Mouse (Mus musculus) limb, embryonic 10.5 days (tissue): ENCODE data around the gene Pard6b. TPM values are rescaled to one million over a fixed set of nuclear protein-coding genes. Genes with fewer than 3 reads are reported as not detected.

ENCODE experiments used
- DNase-seq: peaks from one replicate; pipeline ENCODE4 v3.0.0-alpha.2; 2017; ENCODE audit warnings: low spot score
- H3K27ac ChIP-seq: fragments of 300-500 bp; sonication (generic); 2 replicates; pipeline ENCODE4 v1.5.1; 2016; ENCODE audit warnings: mild to moderate bottlenecking
- H3K27me3 ChIP-seq: fragments of 300-500 bp; sonication (generic); 2 replicates; pipeline ENCODE4 v1.6.1; 2016; ENCODE audit warnings: low read depth, mild to moderate bottlenecking; ENCODE audit not compliant: poor library complexity, severe bottlenecking
- H3K36me3 ChIP-seq: fragments of 300-500 bp; sonication (generic); 2 replicates; pipeline ENCODE4 v1.6.1; 2016; ENCODE audit warnings: mild to moderate bottlenecking, moderate library complexity
- H3K4me1 ChIP-seq: fragments of 300-500 bp; sonication (generic); 2 replicates; pipeline ENCODE4 v1.6.1; 2016
- H3K4me3 ChIP-seq: fragments of 300-500 bp; sonication (generic); 2 replicates; pipeline ENCODE4 v1.5.1; 2016; ENCODE audit warnings: mild to moderate bottlenecking, moderate library complexity
- H3K9me3 ChIP-seq: fragments of 300-500 bp; sonication (generic); replicated peaks from 2 replicates; pipeline ENCODE4 v1.6.1; 2016; ENCODE audit warnings: mild to moderate bottlenecking
- WGBS: fragments of 180-500 bp; shearing (Covaris S2); methylation state at CpG from one replicate; pipeline ENCODE4 v1.1.7; 2016; 5-methylcytosine and 5-hydroxymethylcytosine counted together
- polyA plus RNA-seq: library from polyadenylated mRNA; unstranded; fragments of >200 nt; fragmentation: Nextera tagmentation; extraction: Ambion mirVana; gene quantifications from 2 replicates; pipeline ENCODE4 v1.2.1, GENCODE M21; 2016

Gene Pard6b
- polyA plus RNA-seq, 1 experiment from 2014 or later = 6.0 TPM

GRCm38 (mm10) chr2:168086839-168087238 lies 6.0 kb downstream of the Pard6b start:
- Histone ChIP-seq H3K36me3 (no peaks in the 10 kb centered on the region), H3K4me1 (peaks cover 9% of the 10 kb centered on the region), H3K4me3 (no peak overlapping the region), H3K27me3 (peaks cover 23% of the 10 kb centered on the region), H3K9me3 (no peaks in the 10 kb centered on the region), H3K27ac (no peak overlapping the region)
- 74% methylated on average over 9 of the region's 9 CpGs for WGBS
- no peak for DNase-seq

DNA sequence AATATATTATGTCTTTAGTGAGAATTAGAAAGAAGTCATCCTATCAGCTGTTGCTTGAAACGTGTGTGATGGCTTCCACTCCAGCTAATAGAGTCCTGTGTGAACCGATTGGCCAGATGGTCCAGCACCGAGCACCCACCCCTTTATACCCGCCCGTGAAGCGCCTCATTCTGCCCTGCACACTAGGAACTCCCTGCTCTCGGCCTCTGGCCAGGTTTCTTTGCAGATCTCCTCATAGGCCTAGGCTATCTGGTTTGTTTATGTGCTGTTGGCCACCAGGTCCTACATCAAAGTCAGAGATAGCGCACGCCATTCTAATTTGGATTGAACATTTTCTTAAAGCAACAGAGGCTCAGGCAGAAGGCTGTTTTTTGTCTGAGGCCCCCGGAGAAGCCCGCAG lies 10.8 kb downstream of the Pard6b start:
- no peak overlapping the region for H3K4me3 ChIP-seq
- H3K4me1 ChIP-seq = peaks cover 3% of the 10 kb centered on the region; the same call in 1 of the 2 replicates
- no peaks in the 10 kb centered on the region for H3K36me3 ChIP-seq
- no peaks in the 10 kb centered on the region for H3K9me3 ChIP-seq
- DNase-seq = no peak
- 64% methylated on average over 11 of the region's 11 CpGs for WGBS
- H3K27ac ChIP-seq = no peak overlapping the region
- H3K27me3 ChIP-seq = no peaks in the 10 kb centered on the region

DNA sequence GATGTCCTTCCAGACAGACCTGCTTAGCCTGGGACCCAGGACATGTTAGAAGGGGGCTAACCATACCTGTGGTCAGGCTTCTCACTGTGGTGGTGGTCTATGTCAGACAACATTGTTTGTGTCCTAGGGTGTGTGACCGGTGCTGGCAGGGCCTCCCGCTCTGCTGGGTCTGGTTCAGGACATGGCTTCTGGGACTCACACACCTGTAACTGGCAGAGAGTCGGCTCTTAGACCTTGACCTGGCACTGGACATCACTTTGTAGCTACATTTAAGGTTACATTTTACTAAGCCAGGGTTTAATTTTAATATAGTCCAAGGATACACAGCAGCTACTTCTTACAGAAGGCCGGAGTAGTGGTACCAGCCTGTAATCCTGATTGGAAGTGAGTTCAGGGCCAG lies 12.3 kb downstream of the Pard6b start:
- DNase-seq = no peak
- H3K4me3 ChIP-seq = no peak overlapping the region
- H3K27ac ChIP-seq = no peak overlapping the region
- no peaks in the 10 kb centered on the region for H3K36me3 ChIP-seq
- H3K27me3 ChIP-seq = no peaks in the 10 kb centered on the region
- WGBS = 94% methylated on average over 4 of the region's 4 CpGs
- H3K9me3 ChIP-seq = no peaks in the 10 kb centered on the region
- H3K4me1 ChIP-seq = peaks cover 3% of the 10 kb centered on the region; the same call in 1 of the 2 replicates

GRCm38 (mm10) chr2:168095077-168095476 lies 14.3 kb downstream of the Pard6b start:
- H3K27me3 ChIP-seq = no peaks in the 10 kb centered on the region
- peak overlapping the region; percentile 27; the same call in 1 of the 2 replicates for H3K27ac ChIP-seq
- H3K4me3 ChIP-seq = no peak overlapping the region
- H3K9me3 ChIP-seq = no peaks in the 10 kb centered on the region
- peaks cover 13% of the 10 kb centered on the region for H3K36me3 ChIP-seq
- H3K4me1 ChIP-seq = peaks cover 3% of the 10 kb centered on the region; the same call in 1 of the 2 replicates
- no peak for DNase-seq
- WGBS = 89% methylated on average over 8 of the region's 8 CpGs

GRCm38 (mm10) chr2:168096487-168096886 lies 15.7 kb downstream of the Pard6b start:
- Histone ChIP-seq H3K4me3 (no peak overlapping the region), H3K9me3 (no peaks in the 10 kb centered on the region), H3K4me1 (peaks cover 3% of the 10 kb centered on the region; the same call in 1 of the 2 replicates), H3K27ac (no peak overlapping the region), H3K27me3 (no peaks in the 10 kb centered on the region), H3K36me3 (peaks cover 15% of the 10 kb centered on the region)
- 82% methylated on average over 3 of the region's 3 CpGs for WGBS
- no peak for DNase-seq

DNA sequence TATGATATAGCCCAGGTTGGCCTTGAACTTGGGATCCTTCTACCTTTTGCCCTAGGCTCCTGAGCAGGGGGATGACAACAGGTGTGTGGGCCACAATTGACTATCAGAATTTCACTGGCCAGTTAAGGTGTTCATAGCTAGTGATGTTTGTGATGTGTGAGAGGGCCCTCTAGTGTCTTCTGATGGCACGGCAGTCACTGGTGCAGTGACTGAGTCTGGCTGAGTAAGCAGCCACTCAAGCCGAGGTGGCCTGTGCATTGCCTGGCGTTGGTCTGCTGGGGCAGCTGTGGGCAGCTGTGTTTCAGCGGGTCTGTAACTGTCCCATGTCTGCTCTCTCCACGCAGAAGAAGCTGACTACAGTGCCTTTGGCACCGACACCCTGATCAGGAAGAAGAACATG lies 17.2 kb downstream of the Pard6b start:
- WGBS = 48% methylated on average over 6 of the region's 6 CpGs
- Histone ChIP-seq H3K36me3 (peaks cover 15% of the 10 kb centered on the region), H3K4me3 (no peak overlapping the region), H3K27ac (no peak overlapping the region), H3K9me3 (no peaks in the 10 kb centered on the region), H3K4me1 (peaks cover 3% of the 10 kb centered on the region; the same call in 1 of the 2 replicates), H3K27me3 (no peaks in the 10 kb centered on the region)
- peak; percentile 57 for DNase-seq

GRCm38 (mm10) chr2:168100008-168100407 lies 19.2 kb downstream of the Pard6b start:
- 91% methylated on average over 13 of the region's 13 CpGs for WGBS
- Histone ChIP-seq H3K27me3 (no peaks in the 10 kb centered on the region), H3K27ac (no peak overlapping the region), H3K36me3 (peaks cover 15% of the 10 kb centered on the region), H3K4me3 (no peak overlapping the region), H3K9me3 (no peaks in the 10 kb centered on the region), H3K4me1 (peaks cover 3% of the 10 kb centered on the region; the same call in 1 of the 2 replicates)
- no peak for DNase-seq

DNA sequence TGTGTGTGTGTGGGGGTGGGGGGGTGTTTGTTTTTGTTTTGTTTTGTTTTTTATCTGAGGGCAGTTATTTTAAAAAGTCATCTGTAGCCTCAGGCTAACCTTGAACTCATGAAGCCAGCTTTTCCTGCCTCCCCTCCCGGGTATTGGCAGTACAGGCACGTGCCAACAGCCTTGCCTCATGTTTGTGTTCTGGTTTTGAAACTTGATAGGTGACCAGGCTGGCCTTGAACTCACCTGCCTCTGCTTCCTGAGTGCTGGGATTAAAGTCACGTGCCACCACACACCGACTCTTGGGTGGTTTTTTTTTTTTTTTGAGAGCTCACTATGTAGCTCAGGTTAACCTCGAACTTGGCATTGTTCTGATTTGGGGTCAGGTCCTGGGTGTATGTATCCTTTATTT lies 21.0 kb downstream of the Pard6b start:
- peaks cover 15% of the 10 kb centered on the region for H3K36me3 ChIP-seq
- no peaks in the 10 kb centered on the region for H3K27me3 ChIP-seq
- H3K4me3 ChIP-seq = no peak overlapping the region
- H3K27ac ChIP-seq = no peak overlapping the region
- H3K4me1 ChIP-seq = peaks cover 1% of the 10 kb centered on the region
- no peak for DNase-seq
- no peaks in the 10 kb centered on the region for H3K9me3 ChIP-seq
- WGBS = 82% methylated on average over 5 of the region's 5 CpGs

DNA sequence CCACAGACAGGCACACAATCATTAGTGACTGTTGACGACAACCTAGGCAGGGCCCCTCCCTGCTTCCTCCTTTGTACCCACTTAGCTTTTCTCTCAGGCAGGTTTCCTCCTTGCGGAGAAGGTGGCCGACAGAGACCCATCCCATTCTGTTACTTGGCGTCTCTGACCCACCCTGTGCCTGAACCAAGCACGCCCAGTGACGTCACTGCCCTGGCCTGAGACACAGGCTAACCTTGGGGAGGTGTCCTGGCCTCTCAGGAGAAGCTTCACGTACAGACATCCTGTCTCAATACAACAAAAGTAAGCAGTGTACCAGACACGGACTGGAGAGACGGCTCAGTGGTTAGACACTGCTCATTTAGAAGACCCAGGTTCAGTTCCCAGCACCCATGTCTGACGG lies 22.5 kb downstream of the Pard6b start:
- Histone ChIP-seq H3K27me3 (no peaks in the 10 kb centered on the region), H3K27ac (no peak overlapping the region), H3K36me3 (peaks cover 13% of the 10 kb centered on the region), H3K9me3 (no peaks in the 10 kb centered on the region), H3K4me1 (peaks cover 4% of the 10 kb centered on the region), H3K4me3 (no peak overlapping the region)
- WGBS = 90% methylated on average over 10 of the region's 10 CpGs
- no peak for DNase-seq

GRCm38 (mm10) chr2:168104375-168105144 lies 23.8 kb downstream of the Pard6b start:
- Histone ChIP-seq H3K27ac (no peak overlapping the region), H3K4me1 (peaks cover 4% of the 10 kb centered on the region), H3K9me3 (no peaks in the 10 kb centered on the region), H3K4me3 (no peak overlapping the region), H3K36me3 (peaks cover 3% of the 10 kb centered on the region; the same call in 1 of the 2 replicates), H3K27me3 (no peaks in the 10 kb centered on the region)
- DNase-seq = no peak
- 87% methylated on average over 22 of the region's 22 CpGs for WGBS

GRCm38 (mm10) chr2:168105271-168105670 lies 24.5 kb downstream of the Pard6b start:
- Histone ChIP-seq H3K27ac (no peak overlapping the region), H3K4me3 (no peak overlapping the region), H3K36me3 (peaks cover under 1% of the 10 kb centered on the region; the same call in 1 of the 2 replicates), H3K27me3 (no peaks in the 10 kb centered on the region), H3K4me1 (peaks cover 4% of the 10 kb centered on the region), H3K9me3 (no peaks in the 10 kb centered on the region)
- 86% methylated on average over 8 of the region's 8 CpGs for WGBS
- DNase-seq = no peak

GRCm38 (mm10) chr2:168106701-168107178 lies 25.9 kb downstream of the Pard6b start:
- H3K4me3 ChIP-seq = no peak overlapping the region
- no peak overlapping the region for H3K27ac ChIP-seq

DNA sequence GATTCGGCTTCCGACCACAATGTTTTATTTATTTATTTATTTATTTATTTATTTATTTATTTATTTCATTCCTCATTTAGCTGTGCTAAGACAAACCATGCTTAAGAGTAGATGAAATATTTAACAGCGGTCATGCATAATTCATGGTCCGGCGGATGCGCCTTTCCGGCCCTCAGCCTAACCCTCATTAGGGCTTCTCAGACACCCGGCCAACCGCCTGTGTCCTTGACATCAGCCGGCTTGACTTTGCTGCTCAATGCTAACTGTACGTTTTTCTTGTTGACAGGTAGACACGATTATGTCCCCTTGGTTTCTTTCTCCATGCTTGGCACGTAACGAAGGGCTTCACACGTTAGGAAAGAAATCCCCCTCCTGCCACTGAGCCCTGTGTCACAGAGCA lies 26.6 kb downstream of the Pard6b start:
- H3K4me3 ChIP-seq = no peak overlapping the region
- WGBS = 89% methylated on average over 15 of the region's 15 CpGs
- no peaks in the 10 kb centered on the region for H3K9me3 ChIP-seq
- DNase-seq = no peak
- no peak overlapping the region for H3K27ac ChIP-seq
- H3K27me3 ChIP-seq = no peaks in the 10 kb centered on the region
- H3K36me3 ChIP-seq = no peaks in the 10 kb centered on the region
- peaks cover 14% of the 10 kb centered on the region for H3K4me1 ChIP-seq

More at GRCm38 (mm10) chr2:168106701-168107178, 25.9 kb downstream of the Pard6b start:
- H3K9me3 ChIP-seq = no peaks in the 10 kb centered on the region
- no peaks in the 10 kb centered on the region for H3K36me3 ChIP-seq
- H3K27me3 ChIP-seq = no peaks in the 10 kb centered on the region
- WGBS = 83% methylated on average over 20 of the region's 20 CpGs
- peaks cover 8% of the 10 kb centered on the region for H3K4me1 ChIP-seq
- no peak for DNase-seq
